Mouse (Mus musculus) liver, adult 2 months (tissue): ENCODE results near the gene Agbl5.

ENCODE experiments used
- CTCF ChIP-seq: fragments of 200-500 bp; IDR thresholded peaks from 2 replicates; pipeline ENCODE4 v1.5.1; 2011; ENCODE audit warnings: low read depth, low read length, control low read depth
- POLR2A ChIP-seq: fragments of 200-500 bp; IDR thresholded peaks from 2 replicates; pipeline ENCODE4 v1.6.1; 2011; ENCODE audit warnings: low read length, control low read depth; ENCODE audit not compliant: insufficient read depth; ENCODE audit errors: extremely low read depth

- TF ChIP-seq CTCF, result no peak
- no peak for TF ChIP-seq POLR2A
Measured at GRCm38 (mm10) chr5:30850556-30850925, 38.0 kb upstream of the Agbl5 start.
